Mouse (Mus musculus): ENCODE results near the gene Tdpoz4. TPM values are rescaled to one million over a fixed set of nuclear protein-coding genes. Genes with fewer than 3 reads are reported as not detected.

Tdpoz4 gene
- not detected for polyA plus RNA-seq (2014; fragmentation: Illumina TruSeq; extraction: RNeasy Lipid Tissue Mini Kit (QIAGEN cat#74804); ENCODE audit: low read depth, low replicate concordance)

DNA sequence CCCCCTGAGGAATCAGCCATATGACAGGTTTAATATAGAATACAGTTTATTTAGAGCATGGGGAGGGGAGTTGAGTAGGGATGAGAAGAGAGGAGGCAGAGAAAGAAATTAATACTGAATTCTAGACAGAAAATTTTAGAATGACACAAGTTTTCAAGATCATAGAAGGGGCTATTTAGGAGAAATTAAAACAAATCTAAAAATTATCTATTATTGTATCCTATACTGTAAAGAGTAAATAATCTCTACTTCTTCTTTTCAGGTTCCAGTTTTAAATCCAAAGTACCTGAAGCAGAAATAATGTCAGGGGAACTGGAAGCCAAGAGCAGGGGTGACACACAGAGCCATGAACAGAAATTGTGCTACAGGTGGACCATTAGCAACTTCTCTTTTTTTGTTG, at the start of gene Tdpoz4:
Gene Tdpoz4, plus strand, starts transcription at position 301 of the 400 bp plus-strand sequence.

DNA sequence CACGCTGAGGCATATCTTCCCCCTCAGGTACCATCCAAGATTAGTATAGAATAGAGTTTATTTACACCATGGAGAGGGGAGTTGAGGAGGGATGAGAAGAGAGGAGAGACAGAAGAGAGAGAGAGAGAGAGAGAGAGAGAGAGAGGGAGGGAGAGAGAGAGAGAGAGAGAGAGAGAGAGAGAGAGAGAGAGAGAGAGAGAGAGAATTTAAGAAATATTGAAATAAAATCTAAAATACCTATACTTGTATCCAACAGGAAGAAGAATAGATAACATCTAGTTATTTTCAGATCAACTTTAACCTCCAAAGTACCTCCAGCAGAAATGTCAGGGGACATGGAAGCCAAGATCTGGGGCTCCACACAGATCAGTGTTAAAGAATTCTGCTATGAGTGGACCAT, 23.5 kb upstream of the Tdpoz4 start, which contains the start of gene Gm5773:
Gene Gm5773, plus strand, starts transcription at position 301 of the 400 bp plus-strand sequence.

DNA sequence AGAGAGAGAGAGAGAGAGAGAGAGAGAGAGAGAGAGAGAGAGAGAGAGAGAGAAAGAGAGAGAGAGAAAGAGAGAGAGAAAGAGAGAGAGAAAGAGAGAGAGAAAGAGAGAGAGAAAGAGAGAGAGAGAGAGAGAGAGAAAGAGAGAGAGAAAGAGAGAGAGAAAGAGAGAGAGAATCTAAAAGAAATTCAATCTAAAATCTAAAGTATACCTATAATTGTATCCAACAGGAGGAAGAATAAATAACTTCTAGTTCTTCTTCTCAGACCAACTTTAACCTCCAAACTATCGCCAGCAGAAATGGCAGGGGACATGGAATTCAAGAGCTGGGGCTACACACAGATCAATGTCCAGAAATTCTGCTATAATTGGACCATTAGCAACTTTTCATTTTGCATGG, 29.5 kb downstream of the Tdpoz4 start, which contains the start of gene Tdpoz3:
Gene Tdpoz3, plus strand, starts transcription at position 301 of the 400 bp plus-strand sequence.

Other genes with a start within 250 kb of the Tdpoz4 start
- gene S100a10, start 241.3 kb upstream of the Tdpoz4 start, polyA plus RNA-seq (2014; fragmentation: Illumina TruSeq; extraction: RNeasy Lipid Tissue Mini Kit (QIAGEN cat#74804); ENCODE audit: low read depth, low replicate concordance): 90.7 TPM
- gene Tdpoz2, start 143.7 kb upstream of the Tdpoz4 start, polyA plus RNA-seq (2014; fragmentation: Illumina TruSeq; extraction: RNeasy Lipid Tissue Mini Kit (QIAGEN cat#74804); ENCODE audit: low read depth, low replicate concordance): not detected
- gene Tdpoz1, start 120.1 kb upstream of the Tdpoz4 start, polyA plus RNA-seq (2014; fragmentation: Illumina TruSeq; extraction: RNeasy Lipid Tissue Mini Kit (QIAGEN cat#74804); ENCODE audit: low read depth, low replicate concordance): not detected
- gene Gm37596, start 103.3 kb upstream of the Tdpoz4 start, polyA plus RNA-seq (2014; fragmentation: Illumina TruSeq; extraction: RNeasy Lipid Tissue Mini Kit (QIAGEN cat#74804); ENCODE audit: low read depth, low replicate concordance): not detected
- gene Gm5773, start 23.4 kb upstream of the Tdpoz4 start, polyA plus RNA-seq (2014; fragmentation: Illumina TruSeq; extraction: RNeasy Lipid Tissue Mini Kit (QIAGEN cat#74804); ENCODE audit: low read depth, low replicate concordance): not detected
- gene Tdpoz3, start 29.6 kb downstream of the Tdpoz4 start, polyA plus RNA-seq (2014; fragmentation: Illumina TruSeq; extraction: RNeasy Lipid Tissue Mini Kit (QIAGEN cat#74804); ENCODE audit: low read depth, low replicate concordance): not detected
- gene Gm9117, start 147.1 kb downstream of the Tdpoz4 start, polyA plus RNA-seq (2014; fragmentation: Illumina TruSeq; extraction: RNeasy Lipid Tissue Mini Kit (QIAGEN cat#74804); ENCODE audit: low read depth, low replicate concordance): not detected
- not detected for gene Tdpoz5, start 164.9 kb downstream of the Tdpoz4 start, polyA plus RNA-seq (2014; fragmentation: Illumina TruSeq; extraction: RNeasy Lipid Tissue Mini Kit (QIAGEN cat#74804); ENCODE audit: low read depth, low replicate concordance)